Mouse (Mus musculus): ENCODE results near the gene Nupl2.

The Nupl2 gene

GRCm38 (mm10) chr5:24164789-24165445, at the start of gene Nupl2:
TSS of gene Nupl2 (plus strand) at chr5:24164963.
- DNase-seq (ENCODE audit: low read depth), result peak; percentile 95

- DNase-seq (ENCODE audit: low read depth), result no peak
Observed at GRCm38 (mm10) chr5:24122221-24122620, 42.5 kb upstream of the Nupl2 start.

- no peak for DNase-seq (ENCODE audit: low read depth)
Observed at GRCm38 (mm10) chr5:24124175-24124574, 40.6 kb upstream of the Nupl2 start.

GRCm38 (mm10) chr5:24124579-24125276, 40.0 kb upstream of the Nupl2 start:
- DNase-seq (ENCODE audit: low read depth), result no peak

GRCm38 (mm10) chr5:24125910-24126636, 38.7 kb upstream of the Nupl2 start:
- DNase-seq (ENCODE audit: low read depth), result no peak

GRCm38 (mm10) chr5:24126967-24127366, 37.8 kb upstream of the Nupl2 start:
- DNase-seq (ENCODE audit: low read depth), result no peak

GRCm38 (mm10) chr5:24146964-24147363, 17.8 kb upstream of the Nupl2 start:
- no peak for DNase-seq (ENCODE audit: low read depth)

- DNase-seq (ENCODE audit: low read depth), result no peak
Observed at GRCm38 (mm10) chr5:24152199-24152598, 12.6 kb upstream of the Nupl2 start.

GRCm38 (mm10) chr5:24156774-24157173, 8.0 kb upstream of the Nupl2 start:
- DNase-seq (ENCODE audit: low read depth), result no peak

GRCm38 (mm10) chr5:24167263-24167662, 2.5 kb downstream of the Nupl2 start:
- no peak for DNase-seq (ENCODE audit: low read depth)

GRCm38 (mm10) chr5:24169881-24170280, 5.1 kb downstream of the Nupl2 start:
- DNase-seq (ENCODE audit: low read depth), result no peak

- DNase-seq (ENCODE audit: low read depth), result no peak
Observed at GRCm38 (mm10) chr5:24172092-24172491, 7.3 kb downstream of the Nupl2 start.

- no peak for DNase-seq (ENCODE audit: low read depth)
Observed at GRCm38 (mm10) chr5:24181514-24182295, 16.9 kb downstream of the Nupl2 start.

GRCm38 (mm10) chr5:24182296-24182734, 17.6 kb downstream of the Nupl2 start:
- no peak for DNase-seq (ENCODE audit: low read depth)

- DNase-seq (ENCODE audit: low read depth), result no peak
Observed at GRCm38 (mm10) chr5:24183096-24183495, 18.3 kb downstream of the Nupl2 start.

GRCm38 (mm10) chr5:24184011-24184410, 19.2 kb downstream of the Nupl2 start:
- no peak for DNase-seq (ENCODE audit: low read depth)

GRCm38 (mm10) chr5:24188476-24188875, 23.7 kb downstream of the Nupl2 start:
- DNase-seq (ENCODE audit: low read depth), result no peak

- no peak for DNase-seq (ENCODE audit: low read depth)
Observed at GRCm38 (mm10) chr5:24191821-24192220, 27.1 kb downstream of the Nupl2 start.

- DNase-seq (ENCODE audit: low read depth), result no peak
Observed at GRCm38 (mm10) chr5:24201006-24201405, 36.2 kb downstream of the Nupl2 start.

GRCm38 (mm10) chr5:24202492-24202891, 37.7 kb downstream of the Nupl2 start:
- no peak for DNase-seq (ENCODE audit: low read depth)

GRCm38 (mm10) chr5:24203266-24203665, 38.5 kb downstream of the Nupl2 start:
- no peak for DNase-seq (ENCODE audit: low read depth)

GRCm38 (mm10) chr5:24207965-24208364, 43.2 kb downstream of the Nupl2 start:
- no peak for DNase-seq (ENCODE audit: low read depth)
